Mouse (Mus musculus) brain, embryonic 14.5 days (tissue): ENCODE data around the gene Icos. TPM values are rescaled to one million over a fixed set of nuclear protein-coding genes. Genes with fewer than 3 reads are reported as not detected.

Experiments used
- DNase-seq: peaks from one replicate; pipeline ENCODE4 v3.0.0-alpha.2; 2011; ENCODE audit warnings: low read depth
- CTCF ChIP-seq: fragments of 200-500 bp; IDR thresholded peaks from 2 replicates; pipeline ENCODE4 v1.5.1; 2012; ENCODE audit warnings: inconsistent platforms, mild to moderate bottlenecking, moderate library complexity, borderline replicate concordance; ENCODE audit not compliant: insufficient read depth, insufficient read length; ENCODE audit errors: extremely low read depth
- POLR2A ChIP-seq: fragments of 200-500 bp; IDR thresholded peaks from 2 replicates; pipeline ENCODE4 v1.6.1; 2012; ENCODE audit warnings: mild to moderate bottlenecking, inconsistent platforms, borderline replicate concordance; ENCODE audit not compliant: poor library complexity, insufficient read depth, insufficient read length, severe bottlenecking; ENCODE audit errors: extremely low read depth
- polyA plus RNA-seq: library from polyadenylated mRNA; depleted of rRNA; stranded (reverse); fragments of >200 nt; gene quantifications from 2 replicates; pipeline ENCODE4 v1.2.3, GENCODE M21; 2012; rRNA removed

Gene Icos
- polyA plus RNA-seq, 1 experiment, result 0.11 TPM

DNA sequence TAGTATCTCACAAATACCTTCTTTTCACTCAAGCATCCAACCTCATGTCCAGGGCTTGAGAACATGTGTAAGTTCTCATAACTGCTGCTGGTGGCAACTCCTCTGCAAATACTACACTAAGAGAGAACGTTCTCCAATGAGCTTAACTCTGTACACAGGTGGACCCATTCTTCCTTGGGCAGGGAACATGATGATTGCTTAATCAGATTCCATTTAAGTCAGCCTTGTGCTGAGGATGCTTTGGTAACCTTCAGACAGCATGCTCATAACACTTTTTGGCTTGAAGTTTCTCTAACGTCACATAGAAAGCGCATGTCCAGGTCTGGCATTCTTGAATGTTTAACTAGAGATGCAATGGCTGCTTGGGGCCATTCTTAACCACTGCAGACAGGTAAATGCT lies 69.6 kb downstream of the Icos start:
- TF ChIP-seq POLR2A, result no peak
- no peak for TF ChIP-seq CTCF
- DNase-seq, result no peak

Other genes with a start within 250 kb of the Icos start
- gene Ctla4, start 90.9 kb upstream of the Icos start, polyA plus RNA-seq, result 0.06 TPM in 1 of 2 replicates, not detected in the other